Mouse (Mus musculus) adrenal gland, postnatal 36 days (tissue): ENCODE data around the gene Gxylt2. TPM values are rescaled to one million over a fixed set of nuclear protein-coding genes. Genes with fewer than 3 reads are reported as not detected.

ENCODE experiments used
- DNase-seq, 2 experiments: peaks; one replicate each; pipeline ENCODE4 v3.0.0; 2021; ENCODE audit warnings: mixed read lengths in 1 of 2
- total RNA-seq, 2 experiments: library from RNA; stranded (reverse); gene quantifications; 2 replicates each; pipeline ENCODE4 v1.2.3; 2021

The Gxylt2 gene
- total RNA-seq, 2 experiments from 2014 or later: 0.69 to 0.83 TPM

- DNase-seq: no peak
Measured at GRCm38 (mm10) chr6:100716152-100716551, 11.6 kb downstream of the Gxylt2 start.

DNA sequence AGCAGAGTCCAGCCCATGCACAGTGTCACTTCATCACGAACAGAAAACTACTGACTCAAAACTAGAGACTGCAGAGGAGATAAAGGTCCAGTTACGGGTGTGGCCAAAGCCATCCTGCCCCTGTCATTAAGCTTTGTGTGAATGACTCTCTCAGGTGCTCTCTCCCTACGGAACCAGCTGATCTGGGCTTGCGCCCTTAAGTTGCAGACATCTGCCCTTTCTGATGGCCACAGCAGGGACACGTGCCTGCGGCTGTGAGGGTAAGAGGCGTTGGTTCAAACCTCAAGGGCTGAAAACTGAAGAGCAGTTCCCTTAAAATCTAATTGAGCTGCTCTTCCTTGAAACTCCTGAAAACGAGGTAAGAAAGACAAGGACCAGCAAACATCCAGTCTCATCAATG, 12.3 kb downstream of the Gxylt2 start:
- no peak for DNase-seq

- no peak for DNase-seq
Measured at GRCm38 (mm10) chr6:100720098-100720501, 15.6 kb downstream of the Gxylt2 start.

- no peak for DNase-seq
Measured at GRCm38 (mm10) chr6:100720882-100721721, 16.6 kb downstream of the Gxylt2 start.

DNA sequence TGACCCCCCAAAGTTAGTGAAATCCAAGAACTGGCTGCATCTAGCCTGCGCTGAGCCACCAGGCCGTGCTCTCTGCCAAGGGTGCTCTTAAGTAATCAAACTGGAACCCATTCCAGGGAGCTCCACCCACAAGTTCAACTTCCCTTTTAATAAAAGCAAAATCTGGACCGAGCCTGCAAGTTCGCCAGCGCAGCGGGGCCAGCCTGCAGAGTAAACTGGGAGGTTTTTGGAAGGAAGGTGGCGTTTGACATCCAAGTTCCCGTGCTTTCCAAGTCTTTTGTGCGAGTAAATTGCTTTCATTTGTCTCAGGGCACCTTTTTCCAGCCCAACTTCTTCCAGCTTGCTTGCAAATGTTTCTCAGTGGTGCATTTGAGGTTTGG, 27.5 kb downstream of the Gxylt2 start:
- DNase-seq: peak; percentile 7 to 40

DNA sequence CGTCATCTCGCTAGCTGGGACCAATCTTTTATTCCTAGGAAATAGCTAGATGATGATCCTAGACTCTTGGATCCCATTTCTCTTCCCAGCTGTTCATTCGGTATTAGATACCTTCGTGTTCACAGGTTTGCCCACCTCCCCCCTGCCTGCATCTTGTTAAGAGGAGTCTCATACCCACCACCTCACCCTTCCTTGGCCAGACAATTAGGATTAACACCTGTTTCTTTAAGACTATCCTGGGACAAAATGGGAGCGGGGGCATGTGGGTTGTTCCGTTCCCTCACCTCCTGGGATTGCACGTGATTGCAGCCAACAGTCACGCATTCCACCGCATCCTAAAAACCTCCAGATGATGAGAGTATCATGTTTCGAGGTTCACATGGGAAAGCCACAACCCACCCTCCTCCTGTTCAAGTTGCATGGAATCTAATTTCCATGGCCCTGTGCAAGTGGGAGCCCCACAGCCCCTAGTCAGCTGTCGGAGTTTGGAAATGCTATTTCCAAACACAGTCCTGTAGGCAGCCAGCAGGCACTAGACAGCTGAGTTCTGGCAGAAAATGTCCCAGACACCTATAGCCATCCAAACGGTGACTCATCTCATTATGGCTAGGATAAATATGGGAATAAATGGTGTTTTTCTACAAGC, 28.0 kb downstream of the Gxylt2 start:
- DNase-seq: no peak

GRCm38 (mm10) chr6:100733218-100733617, 28.7 kb downstream of the Gxylt2 start:
- DNase-seq: no peak

- no peak for DNase-seq
Measured at GRCm38 (mm10) chr6:100734321-100734720, 29.8 kb downstream of the Gxylt2 start.

- no peak for DNase-seq
Measured at GRCm38 (mm10) chr6:100758431-100759208, 54.1 kb downstream of the Gxylt2 start.

- no peak for DNase-seq
Measured at GRCm38 (mm10) chr6:100767756-100768155, 63.2 kb downstream of the Gxylt2 start.

- DNase-seq: no peak
Measured at GRCm38 (mm10) chr6:100775923-100776505, 71.5 kb downstream of the Gxylt2 start.

- no peak for DNase-seq
Measured at GRCm38 (mm10) chr6:100778595-100778994, 74.1 kb downstream of the Gxylt2 start.

DNA sequence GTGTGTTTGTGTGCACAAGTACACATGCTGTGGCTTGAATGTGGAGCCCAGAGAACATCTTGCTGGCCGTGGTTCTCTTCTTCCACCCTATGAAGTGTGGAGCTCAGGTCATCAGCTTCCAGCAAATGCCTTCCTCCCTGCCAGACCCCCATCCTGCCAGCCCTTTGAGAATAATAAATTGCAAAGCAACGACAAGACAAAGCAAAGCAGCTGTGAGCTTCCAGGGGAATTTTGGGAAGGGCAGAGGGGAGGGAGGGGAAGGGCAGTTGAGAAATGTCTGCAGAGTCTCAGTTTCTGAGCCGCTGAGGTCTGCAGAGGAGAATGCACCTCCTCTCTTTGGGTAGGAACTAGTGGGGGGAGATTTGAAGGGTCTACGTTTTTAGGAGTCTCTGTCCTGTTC, 75.9 kb downstream of the Gxylt2 start:
- DNase-seq: no peak

- DNase-seq: peak in 1 of 2 experiments; percentile 15
Measured at GRCm38 (mm10) chr6:100781644-100782043, 77.1 kb downstream of the Gxylt2 start.

DNA sequence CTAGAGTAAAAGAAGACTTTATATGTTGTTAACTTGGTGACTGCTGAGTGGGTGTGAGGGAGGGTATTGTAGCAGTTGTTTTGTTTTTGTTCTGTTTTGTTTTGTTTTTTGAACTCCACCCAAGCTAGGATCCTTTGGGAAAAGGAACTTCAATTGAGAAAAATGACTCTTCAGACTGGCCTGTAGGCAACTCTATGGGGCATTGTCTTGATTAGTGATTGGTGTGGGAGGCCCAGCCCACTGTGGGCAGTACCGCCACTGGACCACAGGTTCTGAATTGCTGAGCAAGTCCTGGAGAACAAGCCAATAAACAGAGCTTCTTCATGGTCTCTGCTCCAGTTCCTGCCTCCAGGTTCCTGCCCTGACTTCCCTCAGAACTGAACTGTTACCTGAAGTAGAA, 83.2 kb downstream of the Gxylt2 start:
- DNase-seq: no peak

DNA sequence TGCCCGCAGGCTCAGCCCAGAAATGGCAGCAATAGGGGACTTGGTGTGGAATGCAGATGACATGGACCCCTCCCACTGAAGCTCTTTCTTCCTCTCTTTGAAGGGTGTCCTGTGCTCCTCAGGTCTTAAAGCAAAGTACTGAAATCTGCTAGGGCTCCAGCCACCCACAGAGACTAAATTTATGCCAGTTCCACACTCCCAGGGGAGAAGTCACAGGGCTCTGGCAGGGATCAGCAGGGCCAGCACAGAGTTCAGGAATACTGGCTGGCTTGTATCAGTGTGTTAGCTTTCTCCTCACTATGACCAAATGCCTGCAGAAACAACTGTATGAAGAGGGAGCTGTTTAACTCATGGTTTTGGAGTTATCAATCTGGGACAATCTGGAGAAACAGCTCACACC, 84.6 kb downstream of the Gxylt2 start:
- peak; percentile 1 to 15 for DNase-seq

- no peak for DNase-seq
Measured at GRCm38 (mm10) chr6:100792055-100792659, 87.6 kb downstream of the Gxylt2 start.

DNA sequence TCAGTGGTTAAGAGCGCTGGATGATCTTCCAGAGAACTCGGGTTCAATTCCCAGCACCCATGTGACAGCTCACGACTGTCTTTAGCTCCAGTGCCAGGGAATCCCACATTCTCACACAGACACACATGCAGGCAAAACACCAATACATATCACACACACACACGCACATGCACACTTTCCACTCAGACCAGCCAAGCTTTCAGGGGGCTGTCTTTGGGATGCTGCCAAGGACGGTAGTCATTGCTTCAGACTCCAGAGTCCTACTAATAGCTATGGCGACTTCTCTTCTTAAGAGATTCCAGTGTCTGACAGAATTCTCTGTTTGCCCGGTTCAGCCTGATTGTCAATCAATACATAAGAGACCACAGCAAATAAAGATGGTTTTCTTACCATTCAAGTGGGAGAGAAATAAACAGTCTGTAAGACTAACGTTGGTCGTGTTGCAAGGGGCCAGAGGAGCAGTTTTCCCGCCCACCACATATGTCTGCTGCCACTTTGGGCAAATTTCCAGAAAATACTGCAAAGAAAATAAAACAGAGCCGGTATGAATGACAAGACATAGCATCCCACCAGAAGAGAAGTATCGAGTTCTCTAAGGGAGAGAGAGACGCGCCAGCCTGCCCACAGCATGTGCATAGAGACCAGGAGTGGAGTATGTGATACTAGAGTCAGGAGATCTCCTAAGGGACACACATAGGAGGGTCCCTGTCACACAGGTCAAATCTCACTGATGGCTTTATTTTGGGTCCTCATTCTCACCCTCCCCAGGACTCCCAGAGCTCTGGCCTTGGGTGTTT, 88.6 kb downstream of the Gxylt2 start:
- DNase-seq: no peak

- DNase-seq: no peak
Measured at GRCm38 (mm10) chr6:100795797-100796196, 91.3 kb downstream of the Gxylt2 start.

- DNase-seq: no peak
Measured at GRCm38 (mm10) chr6:100799290-100799689, 94.8 kb downstream of the Gxylt2 start.

DNA sequence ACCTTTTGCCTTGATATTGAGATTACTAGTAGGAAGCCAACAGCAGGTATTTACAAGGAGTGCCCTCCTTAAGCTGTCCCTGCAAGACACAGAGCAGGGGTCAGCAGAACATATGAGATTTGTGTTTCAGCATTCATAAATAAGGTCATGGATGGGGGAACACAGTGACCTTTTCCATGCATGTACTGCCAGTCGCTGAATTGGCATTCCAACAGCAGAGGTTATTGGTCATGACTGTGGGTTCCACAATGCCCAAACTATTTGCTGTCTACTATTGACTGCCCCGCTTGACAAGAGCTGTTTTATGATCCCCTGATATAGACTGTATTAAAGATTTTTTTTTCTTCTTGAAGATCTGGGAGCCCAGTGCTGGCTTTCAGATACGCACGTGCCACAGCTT, 95.2 kb downstream of the Gxylt2 start:
- DNase-seq: no peak
